Mouse (Mus musculus): ENCODE measurements around the gene Tigd4. TPM values are rescaled to one million over a fixed set of nuclear protein-coding genes. Genes with fewer than 3 reads are reported as not detected.

Tigd4 gene
- polyA plus RNA-seq, 1 experiment = not detected

GRCm38 (mm10) chr3:84615856-84616225, 22.5 kb downstream of the Tigd4 start:
- no peaks in the 10 kb centered on the region for H3K36me3 ChIP-seq (ENCODE audit: control insufficient read depth, insufficient read depth, low read length, poor library complexity, severe bottlenecking)
- no peaks in the 10 kb centered on the region for H3K4me1 ChIP-seq (ENCODE audit: control insufficient read depth, insufficient read depth, low read length)
- no peak overlapping the region for H3K9ac ChIP-seq (ENCODE audit: low read depth, poor library complexity, severe bottlenecking)
- H3K4me3 ChIP-seq (ENCODE audit: low read depth, low read length) = no peak overlapping the region
- H3K9me3 ChIP-seq (replicated peaks; ENCODE audit: control insufficient read depth, insufficient read depth, low read length, poor library complexity, severe bottlenecking) = no peaks in the 10 kb centered on the region
- TF ChIP-seq EP300 (IDR thresholded peaks at IDR 0.05; ENCODE audit: insufficient read depth, low read depth, low read length) (no peak), CTCF (IDR thresholded peaks at IDR 0.05; ENCODE audit: low read depth, low read length) (no peak), POLR2A (IDR thresholded peaks at IDR 0.05; ENCODE audit: insufficient read depth, low read length) (no peak)
- no peak overlapping the region for H3K27ac ChIP-seq (ENCODE audit: insufficient read depth, low read length)
- H3K27me3 ChIP-seq (ENCODE audit: control insufficient read depth, insufficient read depth, low read length, poor library complexity, severe bottlenecking) = 0 out of 2 replicates have a peak, but pooled peaks cover 1% of the 10 kb centered on the region

GRCm38 (mm10) chr3:84618627-84619026, 25.3 kb downstream of the Tigd4 start:
- Histone ChIP-seq H3K36me3 (ENCODE audit: control insufficient read depth, insufficient read depth, low read length, poor library complexity, severe bottlenecking) (no peaks in the 10 kb centered on the region), H3K4me1 (ENCODE audit: control insufficient read depth, insufficient read depth, low read length) (no peaks in the 10 kb centered on the region), H3K27ac (ENCODE audit: insufficient read depth, low read length) (no peak overlapping the region), H3K27me3 (ENCODE audit: control insufficient read depth, insufficient read depth, low read length, poor library complexity, severe bottlenecking) (no peaks in the 10 kb centered on the region), H3K9ac (ENCODE audit: low read depth, poor library complexity, severe bottlenecking) (no peak overlapping the region), H3K4me3 (ENCODE audit: low read depth, low read length) (no peak overlapping the region), H3K9me3 (replicated peaks; ENCODE audit: control insufficient read depth, insufficient read depth, low read length, poor library complexity, severe bottlenecking) (no peaks in the 10 kb centered on the region)
- TF ChIP-seq POLR2A (IDR thresholded peaks at IDR 0.05; ENCODE audit: insufficient read depth, low read length) = no peak
- TF ChIP-seq EP300 (IDR thresholded peaks at IDR 0.05; ENCODE audit: insufficient read depth, low read depth, low read length) = no peak
- no peak for TF ChIP-seq CTCF (IDR thresholded peaks at IDR 0.05; ENCODE audit: low read depth, low read length)

GRCm38 (mm10) chr3:84619056-84619455, 25.7 kb downstream of the Tigd4 start:
- H3K27me3 ChIP-seq (ENCODE audit: control insufficient read depth, insufficient read depth, low read length, poor library complexity, severe bottlenecking) = no peaks in the 10 kb centered on the region
- no peak overlapping the region for H3K9ac ChIP-seq (ENCODE audit: low read depth, poor library complexity, severe bottlenecking)
- TF ChIP-seq CTCF (IDR thresholded peaks at IDR 0.05; ENCODE audit: low read depth, low read length) (no peak), EP300 (IDR thresholded peaks at IDR 0.05; ENCODE audit: insufficient read depth, low read depth, low read length) (no peak), POLR2A (IDR thresholded peaks at IDR 0.05; ENCODE audit: insufficient read depth, low read length) (no peak)
- no peak overlapping the region for H3K27ac ChIP-seq (ENCODE audit: insufficient read depth, low read length)
- no peaks in the 10 kb centered on the region for H3K36me3 ChIP-seq (ENCODE audit: control insufficient read depth, insufficient read depth, low read length, poor library complexity, severe bottlenecking)
- no peak overlapping the region for H3K4me3 ChIP-seq (ENCODE audit: low read depth, low read length)
- no peaks in the 10 kb centered on the region for H3K4me1 ChIP-seq (ENCODE audit: control insufficient read depth, insufficient read depth, low read length)
- H3K9me3 ChIP-seq (replicated peaks; ENCODE audit: control insufficient read depth, insufficient read depth, low read length, poor library complexity, severe bottlenecking) = no peaks in the 10 kb centered on the region

- Histone ChIP-seq H3K9ac (ENCODE audit: low read depth, poor library complexity, severe bottlenecking) (no peak overlapping the region), H3K4me3 (ENCODE audit: low read depth, low read length) (no peak overlapping the region), H3K36me3 (ENCODE audit: control insufficient read depth, insufficient read depth, low read length, poor library complexity, severe bottlenecking) (no peaks in the 10 kb centered on the region), H3K27me3 (ENCODE audit: control insufficient read depth, insufficient read depth, low read length, poor library complexity, severe bottlenecking) (no peaks in the 10 kb centered on the region), H3K9me3 (replicated peaks; ENCODE audit: control insufficient read depth, insufficient read depth, low read length, poor library complexity, severe bottlenecking) (no peaks in the 10 kb centered on the region), H3K4me1 (ENCODE audit: control insufficient read depth, insufficient read depth, low read length) (no peaks in the 10 kb centered on the region), H3K27ac (ENCODE audit: insufficient read depth, low read length) (no peak overlapping the region)
- TF ChIP-seq EP300 (IDR thresholded peaks at IDR 0.05; ENCODE audit: insufficient read depth, low read depth, low read length) = no peak
- TF ChIP-seq CTCF (IDR thresholded peaks at IDR 0.05; ENCODE audit: low read depth, low read length) = no peak
- no peak for TF ChIP-seq POLR2A (IDR thresholded peaks at IDR 0.05; ENCODE audit: insufficient read depth, low read length)
Measured at GRCm38 (mm10) chr3:84619725-84620124, 26.4 kb downstream of the Tigd4 start.

GRCm38 (mm10) chr3:84622026-84622425, 28.7 kb downstream of the Tigd4 start:
- no peak overlapping the region for H3K4me3 ChIP-seq (ENCODE audit: low read depth, low read length)
- H3K9ac ChIP-seq (ENCODE audit: low read depth, poor library complexity, severe bottlenecking) = no peak overlapping the region
- no peak overlapping the region for H3K27ac ChIP-seq (ENCODE audit: insufficient read depth, low read length)
- H3K36me3 ChIP-seq (ENCODE audit: control insufficient read depth, insufficient read depth, low read length, poor library complexity, severe bottlenecking) = no peaks in the 10 kb centered on the region
- H3K4me1 ChIP-seq (ENCODE audit: control insufficient read depth, insufficient read depth, low read length) = no peaks in the 10 kb centered on the region
- no peaks in the 10 kb centered on the region for H3K9me3 ChIP-seq (replicated peaks; ENCODE audit: control insufficient read depth, insufficient read depth, low read length, poor library complexity, severe bottlenecking)
- TF ChIP-seq CTCF (IDR thresholded peaks at IDR 0.05; ENCODE audit: low read depth, low read length) (no peak), POLR2A (IDR thresholded peaks at IDR 0.05; ENCODE audit: insufficient read depth, low read length) (no peak), EP300 (IDR thresholded peaks at IDR 0.05; ENCODE audit: insufficient read depth, low read depth, low read length) (no peak)
- H3K27me3 ChIP-seq (ENCODE audit: control insufficient read depth, insufficient read depth, low read length, poor library complexity, severe bottlenecking) = no peaks in the 10 kb centered on the region

GRCm38 (mm10) chr3:84631586-84631985, 38.2 kb downstream of the Tigd4 start:
- peaks cover 1% of the 10 kb centered on the region for H3K4me1 ChIP-seq (ENCODE audit: control insufficient read depth, insufficient read depth, low read length)
- H3K27ac ChIP-seq (ENCODE audit: insufficient read depth, low read length) = no peak overlapping the region
- H3K9me3 ChIP-seq (replicated peaks; ENCODE audit: control insufficient read depth, insufficient read depth, low read length, poor library complexity, severe bottlenecking) = no peaks in the 10 kb centered on the region
- no peak overlapping the region for H3K4me3 ChIP-seq (ENCODE audit: low read depth, low read length)
- H3K36me3 ChIP-seq (ENCODE audit: control insufficient read depth, insufficient read depth, low read length, poor library complexity, severe bottlenecking) = no peaks in the 10 kb centered on the region
- H3K27me3 ChIP-seq (ENCODE audit: control insufficient read depth, insufficient read depth, low read length, poor library complexity, severe bottlenecking) = no peaks in the 10 kb centered on the region
- no peak overlapping the region for H3K9ac ChIP-seq (ENCODE audit: low read depth, poor library complexity, severe bottlenecking)
- TF ChIP-seq POLR2A (IDR thresholded peaks at IDR 0.05; ENCODE audit: insufficient read depth, low read length) (no peak), CTCF (IDR thresholded peaks at IDR 0.05; ENCODE audit: low read depth, low read length) (no peak), EP300 (IDR thresholded peaks at IDR 0.05; ENCODE audit: insufficient read depth, low read depth, low read length) (no peak)

Measured in ES-Bruce4 (cell line).